Comparison of ENCODE assay signal across 10 mouse cellular contexts in genomic region chr8:70117611-70118010, GRCm38 (mm10). TPM values are rescaled to one million over a fixed set of nuclear protein-coding genes. Genes with fewer than 3 reads are reported as not detected.
A peak's percentile ranks its signal among the peaks of the same experiment; 100 is the strongest.
DNase-seq lines count a peak whose midpoint lies in the region; ATAC-seq lines count a peak whose summit lies in the region.
"Had no signal": no experiment of that assay in that cellular context is flagged by ENCODE, and none has a peak within 500 bp of the region (broad histone marks: within the 10 kb centered on the region; RNA-seq: fewer than 3 reads in every experiment).

No protein-coding gene starts in this region.

- ATAC-seq in granulocyte monocyte progenitor cell, adult 5-6 weeks (replicated peaks; ENCODE audit: poor library complexity, severe bottlenecking) = peak; percentile 66
- ATAC-seq in midbrain, embryonic 14.5 days (ENCODE audit: low FRiP score, low TSS enrichment) = no peak
- ATAC-seq in inflammation-experienced regulatory T-cells, adult 6 months = no peak

- peaks cover 37% of the 10 kb centered on the region for H3K36me3 ChIP-seq in midbrain, embryonic 14.5 days (ENCODE audit: control insufficient read depth, insufficient read depth, low read length)
- H3K36me3 ChIP-seq: stomach, embryonic 15.5 days had no signal

- WGBS in midbrain, embryonic 14.5 days = 11% methylated on average over 9 of the region's 9 CpGs

- H3K9me3 ChIP-seq in midbrain, embryonic 14.5 days (ENCODE audit: control insufficient read depth, low read length) = no peaks in the 10 kb centered on the region
- H3K9me3 ChIP-seq: stomach, embryonic 15.5 days had no signal

- peak overlapping the region; percentile 81 for H3K4me3 ChIP-seq in midbrain, embryonic 14.5 days (replicated peaks; ENCODE audit: low read depth, low read length)
- H3K4me3 ChIP-seq: stomach, embryonic 15.5 days had no signal

- H3K4me2 ChIP-seq in midbrain, embryonic 14.5 days (ENCODE audit: low read length) = peak overlapping the region; percentile 84
- H3K4me2 ChIP-seq: stomach, embryonic 15.5 days had no signal

- DNase-seq in kidney, postnatal 36 days = peak; percentile 19 to 68
- DNase-seq in kidney, adult 11 months = no peak
- peak; percentile 86 for DNase-seq in NIH3T3 (ENCODE audit: low read depth)
- DNase-seq in midbrain, embryonic 14.5 days = peak; percentile 30
- DNase-seq in cerebellum, postnatal 14 days = no peak
- DNase-seq in kidney, adult 9 months = no peak

- peaks cover 19% of the 10 kb centered on the region for H3K4me1 ChIP-seq in midbrain, embryonic 14.5 days (ENCODE audit: control insufficient read depth, insufficient read depth, low read length)

- no peak overlapping the region for H3K27ac ChIP-seq in midbrain, embryonic 14.5 days (replicated peaks; ENCODE audit: low read depth, low read length)
- H3K27ac ChIP-seq: stomach, embryonic 15.5 days had no signal

- peaks cover 5% of the 10 kb centered on the region; the same call in 1 of the 2 replicates for H3K27me3 ChIP-seq in midbrain, embryonic 14.5 days (ENCODE audit: control insufficient read depth, insufficient read depth, low read length)

- peak overlapping the region; percentile 91; the same call in 1 of the 2 replicates for H3K9ac ChIP-seq in midbrain, embryonic 14.5 days (replicated peaks; ENCODE audit: low read length)
- H3K9ac ChIP-seq: stomach, embryonic 15.5 days had no signal

RNA-seq across cellular contexts. Expression of gene Ncan, which starts 3.1 kb away (rescaled TPM):
- not detected in 2 replicates for total RNA-seq in granulocyte monocyte progenitor cell, adult 5-6 weeks (2014; fragmentation: Nextera tagmentation)
- not detected in 2 replicates for total RNA-seq in granulocyte monocyte progenitor cell, adult 5-6 weeks (2017)
- 135 and 147 TPM in 2 replicates for polyA plus RNA-seq in midbrain, embryonic 14.5 days (2014; fragmentation: Nextera tagmentation; extraction: Ambion mirVana)
- polyA plus RNA-seq in inflammation-experienced regulatory T-cells, adult 6 months (2017; shearing (Covaris generic)) = not detected
- total RNA-seq: liver, adult 2 months had no signal
- polyA plus RNA-seq: liver, adult 2 months had no signal

RNA-seq across cellular contexts. Expression of gene Nr2c2ap, which starts 13.5 kb away (rescaled TPM):
- total RNA-seq in granulocyte monocyte progenitor cell, adult 5-6 weeks (2014; fragmentation: Nextera tagmentation) = 37.0 and 64.5 TPM in 2 replicates
- 8.7 and 9.4 TPM in 2 replicates for total RNA-seq in granulocyte monocyte progenitor cell, adult 5-6 weeks (2017)
- 25.8 and 43.4 TPM in 2 replicates for polyA plus RNA-seq in midbrain, embryonic 14.5 days (2014; fragmentation: Nextera tagmentation; extraction: Ambion mirVana)
- 10 to 100 TPM; 37.8 to 49.3 (median 40.1) TPM for polyA plus RNA-seq in inflammation-experienced regulatory T-cells, adult 6 months (2017; shearing (Covaris generic))

RNA-seq across cellular contexts. Expression of gene Rfxank, which starts 21.3 kb away (rescaled TPM):
- total RNA-seq in granulocyte monocyte progenitor cell, adult 5-6 weeks (2014; fragmentation: Nextera tagmentation) = 4.8 and 6.9 TPM in 2 replicates
- total RNA-seq in granulocyte monocyte progenitor cell, adult 5-6 weeks (2017) = 5.9 and 11.6 TPM in 2 replicates
- 6.7 and 7.5 TPM in 2 replicates for polyA plus RNA-seq in midbrain, embryonic 14.5 days (2014; fragmentation: Nextera tagmentation; extraction: Ambion mirVana)
- polyA plus RNA-seq in inflammation-experienced regulatory T-cells, adult 6 months (2017; shearing (Covaris generic)) = 10 to 100 TPM; 36.6 to 71.1 (median 66.0) TPM

RNA-seq across cellular contexts. Expression of gene Borcs8, which starts 21.7 kb away (rescaled TPM):
- 26.6 and 53.7 TPM in 2 replicates for total RNA-seq in granulocyte monocyte progenitor cell, adult 5-6 weeks (2014; fragmentation: Nextera tagmentation)
- 34.3 and 40.0 TPM in 2 replicates for total RNA-seq in granulocyte monocyte progenitor cell, adult 5-6 weeks (2017)
- polyA plus RNA-seq in midbrain, embryonic 14.5 days (2014; fragmentation: Nextera tagmentation; extraction: Ambion mirVana) = 64.2 and 71.2 TPM in 2 replicates
- polyA plus RNA-seq in inflammation-experienced regulatory T-cells, adult 6 months (2017; shearing (Covaris generic)) = 10 to 100 TPM; 83.2 to 86.8 (median 86.6) TPM

RNA-seq across cellular contexts. Expression of gene Mef2b, which starts 21.9 kb away (rescaled TPM):
- total RNA-seq in granulocyte monocyte progenitor cell, adult 5-6 weeks (2014; fragmentation: Nextera tagmentation) = not detected in 2 replicates
- total RNA-seq in granulocyte monocyte progenitor cell, adult 5-6 weeks (2017) = not detected in 2 replicates
- 0.46 and 0.50 TPM in 2 replicates for polyA plus RNA-seq in midbrain, embryonic 14.5 days (2014; fragmentation: Nextera tagmentation; extraction: Ambion mirVana)
- 1 to 10 TPM in 1 of 3 experiments, under 1 TPM in 2; 0.29 to 2.2 (median 0.36) TPM for polyA plus RNA-seq in inflammation-experienced regulatory T-cells, adult 6 months (2017; shearing (Covaris generic))
- polyA plus RNA-seq: liver, adult 2 months had no signal

Comparison
In these comparisons a context has a peak if more than half of its experiments do, and no peak if none do; other contexts are left out.
1. DNase-seq: peak in kidney, postnatal 36 days (2 of 2), NIH3T3 (single experiment) and midbrain, embryonic 14.5 days (single experiment); none in kidney, adult 11 months (single experiment), cerebellum, postnatal 14 days (0 of 2) and kidney, adult 9 months (single experiment).
2. RNA of gene Ncan, which starts 3.1 kb away (polyA plus RNA-seq): 135 to 147 TPM in midbrain, embryonic 14.5 days; not detected in inflammation-experienced regulatory T-cells, adult 6 months; every median in the first group is over 100 times any median in the second.